Mouse (Mus musculus) adrenal gland, adult 18-20 months (tissue): Measurements from ENCODE around the gene Ttll11. TPM values are rescaled to one million over a fixed set of nuclear protein-coding genes. Genes with fewer than 3 reads are reported as not detected.

Experiments used
- DNase-seq, 2 experiments: peaks; one replicate each; pipeline ENCODE4 v3.0.0; 2021 to 2022; ENCODE audit warnings: low spot score in 2 of 2
- long read RNA-seq, 2 experiments: library from polyadenylated mRNA; stranded (forward); transcript quantifications; one replicate each; pipeline ENCODE4 v2.0.0; 2021
- total RNA-seq, 2 experiments: library from RNA; stranded (reverse); gene quantifications; 1 replicate in 1 of 2; 2 replicates in 1 of 2; pipeline ENCODE4 v1.2.3; 2021

The Ttll11 gene
- total RNA-seq: 1 to 10 TPM; 2.2 to 5.7 TPM
- long read RNA-seq, experiment 1, partial matches to known transcripts: 0 of 9 reads
- long read RNA-seq, experiment 1, other reads (novel, unspliced or antisense): 5 of 9 reads
- long read RNA-seq, experiment 2, partial matches to known transcripts: 0 of 17 reads
- long read RNA-seq, experiment 2, other reads (novel, unspliced or antisense): 17 of 17 reads

DNA sequence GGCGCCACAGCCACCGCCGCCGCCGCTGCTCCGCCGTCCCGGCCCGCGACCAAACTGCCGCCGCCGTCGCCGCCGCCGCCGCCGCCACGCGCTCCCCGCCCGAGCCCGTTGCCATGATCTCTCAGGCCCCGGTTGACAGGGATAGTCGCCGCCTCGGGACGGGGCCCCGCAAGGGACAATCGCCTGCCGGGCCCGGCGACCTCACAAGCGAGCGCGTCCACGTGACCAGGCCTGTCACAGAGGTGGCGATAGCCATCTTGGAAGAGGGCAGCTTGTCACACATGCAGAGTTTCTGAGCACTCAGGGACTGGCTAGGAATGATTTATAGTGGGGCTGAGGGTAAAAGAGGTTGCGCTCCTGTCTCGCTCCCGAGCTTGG, at the start of gene Ttll11:
Gene Ttll11 (minus strand): TSS at position 270 of the 378 bp plus-strand sequence.
- DNase-seq: peak; percentile 91 to 92

DNA sequence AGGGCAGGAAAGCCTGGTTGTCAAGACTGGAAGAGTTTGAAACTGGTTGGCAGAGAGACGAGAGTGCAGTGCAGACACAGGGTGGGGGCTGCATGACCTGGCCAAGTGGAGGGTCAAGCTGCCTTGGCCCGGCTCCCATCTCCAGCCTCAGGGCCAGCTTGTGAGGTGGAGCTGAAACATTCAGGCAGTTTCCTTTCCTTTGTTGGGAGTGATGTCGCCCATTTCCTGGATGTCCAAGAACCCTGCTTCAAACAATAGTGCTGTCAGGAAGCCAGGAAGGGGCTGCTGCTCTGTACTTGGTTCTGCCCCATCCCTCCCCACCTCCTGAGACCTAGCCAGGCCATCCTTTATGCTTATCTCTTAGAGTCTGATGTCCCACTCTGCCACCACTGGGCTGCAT, 43.6 kb upstream of the Ttll11 start:
- DNase-seq: peak; percentile 18 to 49

DNA sequence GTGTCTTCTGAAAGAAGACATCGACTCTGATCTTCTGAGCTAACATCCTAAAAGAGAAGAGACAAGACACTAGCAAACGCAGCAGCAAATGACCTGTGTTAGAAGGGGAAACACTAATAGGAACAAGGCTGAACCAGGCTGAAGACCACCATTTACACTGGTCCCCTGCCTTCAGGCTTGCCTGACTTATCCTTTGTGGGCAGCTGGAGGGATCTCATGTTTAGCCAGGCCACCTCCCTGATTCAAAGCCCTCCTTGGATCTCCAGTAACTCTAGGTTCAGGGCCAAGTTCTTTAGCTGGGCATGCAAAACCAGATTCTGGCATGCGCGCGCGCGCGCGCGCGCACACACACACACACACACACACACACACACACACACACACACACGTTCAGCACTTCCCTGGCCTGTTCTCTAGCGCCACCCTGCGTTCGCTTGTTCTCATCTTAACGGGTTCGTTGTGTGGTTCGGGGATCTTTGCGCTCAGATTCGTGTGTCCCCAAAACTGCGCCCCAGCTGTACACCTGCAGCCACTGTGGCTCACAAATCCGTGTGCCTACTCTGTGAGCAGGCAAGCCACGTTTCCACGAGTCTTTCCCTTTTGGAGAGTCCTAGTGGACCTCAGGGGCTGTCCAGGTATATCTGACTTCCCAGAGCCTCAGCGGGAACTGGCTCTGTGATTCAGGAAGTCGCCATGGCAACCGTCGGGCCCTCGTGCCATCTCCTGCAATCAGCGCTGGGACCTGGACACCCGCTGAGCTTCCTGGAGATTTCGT, 41.9 kb upstream of the Ttll11 start:
- peak; percentile 59 to 70 for DNase-seq

DNA sequence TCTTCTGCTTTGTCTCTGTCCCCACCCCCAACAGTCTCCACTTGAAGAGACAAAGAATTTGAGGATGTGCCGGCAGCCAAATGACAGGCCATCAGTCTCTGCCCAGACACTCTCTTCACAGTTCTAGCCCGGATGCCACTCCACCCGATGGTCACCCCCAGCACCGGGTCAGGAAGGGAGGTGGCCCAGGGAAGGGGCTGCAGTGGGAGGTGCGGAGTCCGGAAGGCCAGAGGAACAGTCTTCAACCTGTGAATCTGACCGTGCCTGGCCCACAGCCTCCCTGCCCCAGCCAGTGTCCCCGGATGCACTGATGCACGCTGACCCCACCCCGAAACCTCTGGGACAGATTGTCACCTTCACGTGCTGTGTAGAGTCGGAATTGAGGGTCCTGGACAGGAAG, 33.3 kb upstream of the Ttll11 start:
- DNase-seq: peak in 1 of 2 experiments; percentile 8

DNA sequence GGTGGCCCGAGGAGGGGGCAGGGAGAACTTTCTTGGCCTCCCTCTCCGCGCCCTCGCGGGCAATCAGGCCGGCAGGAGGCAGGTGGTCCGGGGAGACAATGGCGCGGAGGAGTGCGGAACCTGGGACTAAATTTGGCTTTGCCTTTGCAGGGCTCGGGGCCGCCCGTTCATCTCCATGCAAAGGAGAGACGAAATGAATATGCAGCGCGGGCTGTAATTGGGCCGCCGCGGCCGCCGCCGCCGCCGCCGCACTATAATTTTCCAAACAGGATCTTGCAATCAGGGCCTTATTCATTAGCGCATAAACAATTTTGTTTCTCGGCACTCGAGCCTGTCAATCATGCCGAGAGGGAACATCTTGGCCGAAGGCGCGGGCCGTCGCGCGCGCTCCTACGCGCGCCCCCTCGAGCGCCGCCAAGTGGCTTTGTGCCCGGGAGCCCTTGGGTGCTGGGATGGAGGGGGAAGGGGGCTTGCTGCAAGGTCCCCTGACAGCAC, 31.7 kb upstream of the Ttll11 start:
- no peak for DNase-seq

DNA sequence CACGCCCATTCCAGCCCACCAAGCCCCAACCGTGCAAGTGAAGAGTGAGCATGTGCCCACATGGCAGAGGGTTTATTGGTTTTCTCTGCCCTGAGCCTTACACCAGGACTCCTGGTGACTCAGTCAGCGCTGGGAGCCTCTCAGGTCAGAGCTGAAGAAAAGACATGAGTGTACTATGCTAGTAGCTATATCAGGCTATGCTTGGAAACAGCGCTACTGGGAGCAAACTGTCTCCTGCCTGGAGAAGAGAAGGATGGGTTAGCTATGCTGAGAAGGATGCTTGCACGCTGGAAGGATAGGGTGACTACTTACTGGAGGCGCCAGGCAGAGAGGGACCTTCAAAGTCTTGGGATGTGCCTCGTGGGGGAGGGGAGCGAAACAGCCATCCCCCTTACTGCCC, 30.9 kb upstream of the Ttll11 start:
- no peak for DNase-seq

DNA sequence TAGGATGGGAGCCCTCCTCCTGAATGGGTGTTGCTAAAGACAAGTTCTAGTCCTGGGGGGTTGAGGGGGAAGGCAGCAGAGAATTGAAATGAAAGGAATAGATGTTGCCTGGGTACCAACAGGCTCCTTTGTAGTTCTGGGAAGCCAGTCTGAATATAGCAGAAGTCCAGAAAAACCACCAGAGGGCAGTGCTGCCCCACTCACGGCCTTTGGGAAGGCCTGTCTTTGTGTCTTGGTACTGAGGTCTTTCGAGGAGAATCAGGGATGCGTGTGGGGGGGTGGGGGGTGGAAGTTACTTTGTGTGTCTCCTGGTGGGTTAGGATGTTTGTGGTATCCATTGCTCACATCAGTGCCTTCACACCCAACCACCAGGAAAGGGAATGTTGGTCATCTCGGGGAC, 29.7 kb upstream of the Ttll11 start:
- DNase-seq: peak; percentile 64 to 70

DNA sequence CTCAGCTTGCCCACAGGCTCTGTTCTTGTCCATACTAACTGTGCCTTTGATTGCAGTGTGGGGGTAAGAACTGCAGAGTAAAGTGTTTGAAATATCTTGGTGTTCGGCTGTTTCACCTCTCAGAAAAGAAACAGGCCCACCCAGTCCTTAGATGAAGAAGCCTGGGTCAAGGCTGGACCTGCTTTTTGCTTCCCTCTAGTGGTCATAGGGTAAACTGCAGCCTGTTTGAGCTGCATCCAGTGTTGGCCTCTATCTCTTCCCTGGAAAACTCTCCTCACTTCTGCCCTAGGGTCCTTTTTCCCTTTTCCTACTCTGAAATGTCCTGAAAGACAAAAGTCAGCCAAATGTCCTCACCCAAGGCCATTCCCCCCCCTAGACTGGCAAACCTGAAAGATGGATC, 28.4 kb upstream of the Ttll11 start:
- DNase-seq: peak in 1 of 2 experiments; percentile 47

DNA sequence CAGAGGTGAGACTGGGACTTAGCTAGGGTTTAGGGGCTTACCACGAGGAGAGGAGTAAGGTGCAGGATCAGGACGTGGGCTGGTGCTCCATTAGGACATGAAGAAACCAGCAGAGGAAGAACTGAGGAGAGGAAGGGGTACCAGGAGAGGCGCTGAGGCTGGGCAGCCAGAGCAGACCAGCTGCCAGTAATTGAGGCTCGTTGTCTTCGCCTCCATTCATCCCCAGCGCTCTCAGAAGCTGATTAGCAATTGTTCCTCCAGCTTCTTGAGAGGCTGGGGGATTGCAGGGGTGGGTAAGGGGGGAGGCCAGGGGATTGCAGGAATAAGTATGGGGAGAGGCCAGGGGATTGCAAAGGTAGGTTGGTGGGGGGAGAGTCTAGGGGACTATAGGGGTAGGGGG, 22.5 kb upstream of the Ttll11 start:
- DNase-seq: no peak

DNA sequence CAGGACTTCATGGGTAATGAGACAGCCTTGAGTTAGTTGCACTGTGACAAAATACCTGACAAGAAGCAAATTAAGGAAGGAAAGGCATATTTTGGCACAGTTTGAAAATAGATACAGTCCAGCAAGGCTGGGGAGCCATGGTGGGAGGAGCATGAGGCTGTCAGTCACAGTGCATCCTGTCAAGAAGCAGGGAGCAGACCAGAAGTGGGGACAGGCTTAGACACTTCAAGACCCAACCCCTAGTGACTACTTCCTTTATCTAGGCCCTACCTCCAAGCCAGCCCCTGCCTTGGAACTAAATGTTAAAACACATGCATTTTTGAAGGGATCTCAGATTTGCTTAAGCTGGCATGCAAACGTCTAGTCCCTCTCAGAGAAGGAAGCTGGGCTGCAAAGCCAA, 20.7 kb upstream of the Ttll11 start:
- no peak for DNase-seq

DNA sequence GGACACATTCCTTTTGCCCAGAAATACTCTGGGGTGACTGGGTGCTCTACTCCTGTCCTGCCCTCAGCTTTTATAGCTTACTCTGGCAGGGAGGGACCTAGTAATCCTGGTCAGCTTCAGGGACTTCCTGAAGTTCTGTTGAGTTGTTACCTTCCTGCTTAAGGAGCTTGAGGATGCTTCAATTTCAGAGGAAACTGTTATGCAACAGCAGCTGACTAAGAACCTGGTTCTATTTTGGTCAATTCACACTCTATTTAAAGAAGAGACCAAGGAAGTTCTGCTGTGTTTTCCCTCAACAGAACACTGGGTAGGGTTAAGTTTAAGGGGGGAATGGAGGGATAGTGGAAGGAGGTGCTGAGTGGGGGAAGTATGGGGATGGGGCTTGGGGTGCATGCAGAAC, 19.5 kb upstream of the Ttll11 start:
- no peak for DNase-seq

DNA sequence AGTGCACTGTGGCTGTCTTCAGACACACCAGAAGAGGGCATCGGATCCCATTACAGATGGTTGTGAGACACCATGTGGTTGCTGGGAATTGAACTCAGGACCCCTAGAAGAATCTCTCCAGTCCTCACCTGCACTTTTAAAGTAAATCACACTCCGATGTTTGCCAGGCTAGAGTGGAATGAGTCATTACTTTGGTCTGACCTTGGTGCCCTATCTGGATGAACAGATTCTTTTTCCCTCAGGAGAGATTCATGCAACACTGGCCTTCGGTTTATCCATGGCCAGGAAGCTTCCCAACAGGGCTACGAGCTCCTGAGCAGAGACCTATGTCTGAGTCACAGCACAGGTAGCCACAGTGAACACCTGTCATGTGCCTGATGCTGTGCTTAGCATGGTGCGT, 18.7 kb upstream of the Ttll11 start:
- no peak for DNase-seq

DNA sequence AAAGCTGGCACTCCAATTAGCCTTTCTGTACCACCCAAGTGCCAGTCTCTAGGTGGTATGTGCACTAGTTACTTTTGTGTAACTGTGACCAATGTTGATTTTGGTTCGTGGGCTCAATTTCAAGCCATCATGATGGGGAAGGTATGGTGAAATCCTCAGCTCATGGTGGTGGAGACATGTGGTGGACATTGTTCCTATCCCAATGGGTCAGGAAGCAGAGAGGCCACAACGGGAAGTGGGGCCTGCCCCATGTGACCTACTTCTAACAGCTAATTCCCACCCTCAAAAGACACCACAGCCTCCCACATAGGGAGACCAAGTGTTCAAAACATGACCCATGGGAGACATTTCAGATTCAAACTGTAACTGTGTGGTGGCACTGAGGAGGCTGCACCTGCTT, 17.0 kb upstream of the Ttll11 start:
- no peak for DNase-seq

DNA sequence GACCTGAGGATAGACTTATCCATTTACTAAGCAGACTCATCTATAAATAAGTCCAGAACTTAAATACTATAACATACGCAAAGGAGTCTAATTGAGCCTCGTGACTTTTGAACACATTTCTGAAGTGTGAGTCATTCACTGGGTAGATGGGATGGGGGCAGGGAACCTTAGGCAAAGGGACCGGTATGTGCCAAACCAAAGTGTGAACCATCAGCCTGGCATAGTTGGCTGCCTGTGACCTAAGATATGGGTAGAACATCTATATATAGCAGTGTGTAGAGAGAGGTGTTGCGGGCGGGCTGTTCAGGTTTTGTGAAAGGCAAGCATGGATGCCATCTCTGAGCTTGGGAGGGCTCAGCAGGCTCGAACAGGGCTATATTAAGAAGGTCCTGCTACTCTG, 14.6 kb upstream of the Ttll11 start:
- no peak for DNase-seq

DNA sequence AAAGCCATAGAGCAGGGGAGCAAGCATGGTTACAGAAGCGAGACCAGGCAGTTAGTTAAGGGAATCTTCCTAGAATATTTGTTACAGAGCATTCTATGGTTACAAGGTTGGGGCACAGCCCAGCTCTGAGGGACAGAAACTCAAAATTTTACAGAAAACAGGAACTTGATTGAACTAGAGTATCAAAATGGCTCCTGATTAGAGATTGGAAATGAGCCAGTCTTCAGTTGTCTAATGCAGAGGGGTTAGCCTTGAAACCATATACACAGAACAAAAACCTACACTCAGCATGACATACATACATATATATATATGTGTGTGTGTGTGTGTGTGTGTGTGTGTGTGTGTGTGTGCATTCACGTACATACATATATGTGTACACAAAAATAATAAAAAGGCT, 13.8 kb upstream of the Ttll11 start:
- DNase-seq: no peak

DNA sequence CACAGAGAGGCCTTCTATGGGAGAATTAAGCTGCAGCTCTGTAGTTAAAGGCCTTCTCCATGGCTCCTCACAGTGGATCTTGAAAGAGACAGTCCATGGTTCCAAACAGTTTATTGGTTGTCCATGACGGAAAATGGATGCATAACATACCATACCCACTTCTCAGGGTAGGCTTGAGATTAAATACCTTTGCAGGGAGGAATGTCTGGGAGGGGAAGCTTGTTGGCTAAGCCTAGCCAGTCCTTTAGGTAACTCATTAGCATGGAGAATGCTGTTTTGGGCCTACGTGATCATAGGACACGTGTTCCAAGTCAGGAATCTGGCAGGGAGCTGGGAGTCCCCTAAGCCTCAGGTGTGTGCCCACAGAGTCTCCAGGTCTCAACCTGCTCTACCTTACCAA, 12.5 kb upstream of the Ttll11 start:
- DNase-seq: no peak

DNA sequence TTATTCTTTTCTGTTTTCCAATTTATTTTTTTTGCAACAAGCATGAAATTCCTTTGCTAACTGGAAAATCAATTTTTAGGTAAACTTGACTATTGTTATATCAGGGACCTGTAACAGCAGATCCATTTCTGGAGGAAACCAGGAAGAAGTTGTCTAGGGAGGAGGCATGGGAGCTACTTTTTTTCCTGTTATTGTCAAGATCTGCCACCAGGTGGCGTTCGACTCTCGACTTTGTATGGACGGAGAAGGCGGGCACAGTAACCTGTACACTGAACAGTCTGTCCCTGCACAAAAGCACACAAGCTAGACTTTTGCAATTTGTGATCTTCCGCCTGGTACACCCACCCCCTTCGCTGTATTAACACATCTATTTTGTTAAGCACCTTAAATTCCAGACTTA, 4.2 kb upstream of the Ttll11 start:
- DNase-seq: peak; percentile 56 to 67

DNA sequence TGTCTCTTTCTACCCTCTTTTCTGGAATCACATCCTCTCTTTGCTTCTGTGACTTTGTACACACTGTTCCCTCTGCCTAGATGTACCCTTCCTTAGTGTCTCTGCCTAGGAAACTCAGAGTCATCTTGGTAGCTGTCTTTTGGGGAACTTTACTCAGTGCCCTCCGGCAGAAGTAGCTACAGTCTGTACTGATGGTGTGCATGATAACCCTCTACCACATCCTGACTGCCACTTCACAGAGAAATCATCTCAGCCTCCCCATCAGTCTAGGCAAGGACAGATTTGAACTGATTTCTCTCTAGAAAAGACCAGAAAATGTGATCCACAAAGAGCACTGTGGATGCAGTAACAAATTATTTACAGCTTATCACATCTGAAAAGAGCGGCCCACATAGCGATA, 2.2 kb upstream of the Ttll11 start:
- DNase-seq: no peak

DNA sequence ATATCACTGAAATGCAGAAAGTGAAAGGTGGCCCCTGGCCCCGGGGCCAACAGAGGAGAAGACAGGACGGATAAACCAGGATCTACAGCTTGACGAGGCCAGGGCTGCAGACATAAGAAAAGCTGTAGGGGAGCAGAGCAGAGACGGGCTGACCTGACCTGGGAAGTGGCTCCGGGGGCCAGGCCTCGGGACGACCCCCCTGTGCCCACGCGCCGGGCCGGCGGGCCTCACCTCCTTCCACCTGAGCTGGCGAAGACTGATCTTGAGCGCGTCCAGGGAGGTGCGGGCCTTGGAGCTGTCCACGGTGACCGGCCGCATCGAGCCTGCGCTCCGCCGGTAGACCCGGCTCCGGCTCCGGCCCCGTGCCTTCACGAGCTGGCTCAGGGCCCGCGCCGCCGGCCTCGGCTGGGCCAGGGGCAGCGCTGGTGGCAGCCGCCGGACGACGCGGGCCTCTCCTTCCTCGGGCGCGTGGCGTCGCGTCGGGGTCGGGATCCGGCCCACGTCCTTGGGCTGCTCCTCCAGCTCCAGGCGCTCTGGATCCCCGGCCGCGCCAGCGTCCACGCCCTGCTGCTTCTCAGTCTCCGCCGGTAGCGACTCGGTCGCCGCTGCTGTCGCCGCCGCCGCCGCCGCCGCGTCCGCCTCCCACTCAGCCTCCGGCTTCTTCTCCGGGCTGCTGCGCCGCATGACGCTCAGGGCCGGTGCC, 621 bp downstream of the Ttll11 start:
- DNase-seq: peak; percentile 52 to 58

DNA sequence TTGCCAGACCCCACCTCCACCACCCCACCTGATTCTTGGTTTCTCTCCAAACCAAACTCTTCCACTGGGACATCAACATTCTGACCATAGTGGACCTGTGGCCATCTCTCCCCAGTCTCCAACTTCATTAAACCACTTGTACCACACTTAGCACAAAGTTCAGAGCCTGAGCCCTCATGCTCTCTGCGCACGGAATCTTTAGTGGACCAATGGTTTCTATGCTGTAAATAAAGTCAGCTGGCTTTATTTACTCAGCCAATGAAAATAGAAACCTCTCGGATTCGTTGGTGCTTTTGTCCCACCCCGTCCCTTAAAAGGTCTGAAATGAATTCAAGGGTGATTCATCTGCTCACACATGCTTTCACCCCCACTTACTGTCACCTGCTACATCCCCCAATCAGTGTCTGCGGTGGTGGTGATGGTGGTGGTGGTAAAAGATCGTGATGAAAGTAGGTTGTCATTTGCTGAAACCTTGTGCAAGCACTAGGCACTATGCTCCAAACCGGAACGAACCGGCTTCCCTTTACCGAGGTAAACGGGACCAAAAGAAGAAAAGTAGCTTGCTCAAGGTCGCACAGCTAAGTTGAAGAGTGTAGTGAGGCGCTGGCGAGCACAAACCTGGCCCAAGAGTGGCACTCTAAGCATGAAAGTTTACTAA, 1.3 kb downstream of the Ttll11 start:
- DNase-seq: peak; percentile 28 to 29

DNA sequence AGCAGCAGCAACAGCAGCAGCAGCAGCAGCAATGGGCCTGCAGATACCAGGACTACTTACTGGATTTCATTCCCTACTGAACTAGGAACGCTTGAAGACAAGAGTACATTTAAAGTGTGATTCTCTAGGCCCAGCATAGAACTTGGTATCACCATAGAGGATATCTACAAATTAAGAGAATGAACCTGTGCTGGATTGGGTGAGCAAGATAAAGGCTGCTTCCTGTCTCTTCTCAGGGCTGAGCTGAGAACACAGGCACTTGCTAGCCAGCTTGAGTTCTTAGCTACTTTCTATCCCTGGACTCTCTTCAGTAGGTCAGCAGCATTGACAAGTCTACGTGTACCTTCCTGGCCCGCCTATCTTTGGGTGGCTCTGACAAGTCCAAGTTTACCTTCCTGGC, 2.0 kb downstream of the Ttll11 start:
- DNase-seq: no peak
